Mouse (Mus musculus) embryonic facial prominence, embryonic 12.5 days (tissue): ENCODE data around the gene Cdkn1a. TPM values are rescaled to one million over a fixed set of nuclear protein-coding genes. Genes with fewer than 3 reads are reported as not detected.

Experiments used
- ATAC-seq: fragments of 200-750 bp; cut with Nextera tagmentation; 2 replicates; pipeline ENCODE4 v1.8.0; 2017; ENCODE audit not compliant: insufficient number of reproducible peaks, insufficient read depth, low FRiP score, low TSS enrichment
- H3K27ac ChIP-seq: fragments of 300-500 bp; sonication (generic); 2 replicates; pipeline ENCODE4 v1.5.1; 2016; ENCODE audit warnings: mild to moderate bottlenecking
- H3K27me3 ChIP-seq: fragments of 300-500 bp; sonication (generic); 2 replicates; pipeline ENCODE4 v1.6.1; 2016; ENCODE audit warnings: mild to moderate bottlenecking, moderate library complexity
- H3K36me3 ChIP-seq: fragments of 300-500 bp; sonication (generic); 2 replicates; pipeline ENCODE4 v1.6.1; 2016; ENCODE audit warnings: mild to moderate bottlenecking
- H3K4me1 ChIP-seq: fragments of 300-500 bp; sonication (generic); 2 replicates; pipeline ENCODE4 v1.6.1; 2016
- H3K4me2 ChIP-seq: fragments of 300-500 bp; sonication (generic); replicated peaks from 2 replicates; pipeline ENCODE4 v1.6.1; 2016; ENCODE audit warnings: mild to moderate bottlenecking, moderate library complexity
- H3K4me3 ChIP-seq: fragments of 300-500 bp; sonication (generic); 2 replicates; pipeline ENCODE4 v1.5.1; 2016; ENCODE audit warnings: mild to moderate bottlenecking
- H3K9ac ChIP-seq: fragments of 300-500 bp; sonication (generic); 2 replicates; pipeline ENCODE4 v1.6.1; 2016; ENCODE audit warnings: mild to moderate bottlenecking, moderate library complexity
- H3K9me3 ChIP-seq: fragments of 300-500 bp; sonication (generic); 2 replicates; pipeline ENCODE4 v1.6.1; 2016; ENCODE audit warnings: mild to moderate bottlenecking, moderate library complexity
- WGBS: fragments of 180-500 bp; shearing (Covaris S2); methylation state at CpG from one replicate; pipeline ENCODE4 v1.1.7; 2016; 5-methylcytosine and 5-hydroxymethylcytosine counted together
- polyA plus RNA-seq: library from polyadenylated mRNA; unstranded; fragments of >200 nt; fragmentation: Nextera tagmentation; extraction: Ambion mirVana; gene quantifications from 2 replicates; pipeline ENCODE4 v1.2.1, GENCODE M21; 2016

Cdkn1a gene
- polyA plus RNA-seq, 1 experiment from 2014 or later: 48.2 TPM

DNA sequence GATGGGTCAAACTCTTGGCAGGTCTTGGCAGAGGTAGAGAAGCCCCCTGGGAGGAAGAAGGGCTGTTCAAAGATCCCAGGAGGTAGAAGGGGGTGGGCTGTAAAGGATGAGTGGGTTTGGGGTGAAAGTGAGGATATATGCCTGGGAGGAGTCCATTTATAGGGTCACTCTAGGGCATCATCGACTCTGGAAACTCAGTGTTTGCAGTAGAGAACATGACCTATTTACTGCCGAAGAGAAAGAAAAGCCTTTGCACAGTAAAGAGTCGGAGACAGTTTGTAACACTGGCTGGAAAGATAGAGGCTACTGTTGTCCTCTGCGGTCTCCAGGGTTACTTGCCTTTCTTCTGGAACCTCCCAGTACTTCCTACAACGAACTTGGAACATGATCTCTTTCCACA, 17.5 kb upstream of the Cdkn1a start:
- WGBS: 49% methylated on average over 5 of the region's 5 CpGs
- Histone ChIP-seq H3K4me2 (no peak overlapping the region), H3K9ac (no peak overlapping the region), H3K4me3 (no peak overlapping the region), H3K9me3 (no peaks in the 10 kb centered on the region), H3K4me1 (peaks cover 15% of the 10 kb centered on the region), H3K27me3 (no peaks in the 10 kb centered on the region), H3K36me3 (no peaks in the 10 kb centered on the region), H3K27ac (no peak overlapping the region)
- ATAC-seq: no peak

DNA sequence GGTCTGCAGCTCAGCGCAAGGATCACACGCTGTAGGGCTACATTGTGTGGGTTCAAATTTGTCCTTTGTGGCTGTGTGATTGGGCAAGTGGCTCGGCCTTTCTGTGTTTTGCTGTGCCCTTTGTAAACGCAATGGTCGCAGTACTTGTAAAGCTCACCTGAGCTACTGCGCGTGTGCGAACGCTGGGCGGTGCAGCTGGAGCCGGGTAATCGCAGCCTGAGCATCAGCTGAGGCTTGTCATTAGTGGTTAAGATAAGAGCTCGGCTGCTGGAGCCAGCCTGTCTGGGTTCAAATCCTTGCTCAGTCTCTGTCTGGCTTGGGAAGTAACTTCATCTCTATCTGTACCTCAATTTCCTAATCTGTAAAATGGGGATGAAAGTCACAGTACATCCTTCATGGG, 16.7 kb upstream of the Cdkn1a start:
- Histone ChIP-seq H3K9ac (no peak overlapping the region), H3K4me1 (peaks cover 19% of the 10 kb centered on the region), H3K9me3 (no peaks in the 10 kb centered on the region), H3K36me3 (no peaks in the 10 kb centered on the region), H3K27ac (no peak overlapping the region), H3K27me3 (no peaks in the 10 kb centered on the region), H3K4me2 (no peak overlapping the region), H3K4me3 (no peak overlapping the region)
- 73% methylated on average over 13 of the region's 13 CpGs for WGBS
- ATAC-seq: no peak

DNA sequence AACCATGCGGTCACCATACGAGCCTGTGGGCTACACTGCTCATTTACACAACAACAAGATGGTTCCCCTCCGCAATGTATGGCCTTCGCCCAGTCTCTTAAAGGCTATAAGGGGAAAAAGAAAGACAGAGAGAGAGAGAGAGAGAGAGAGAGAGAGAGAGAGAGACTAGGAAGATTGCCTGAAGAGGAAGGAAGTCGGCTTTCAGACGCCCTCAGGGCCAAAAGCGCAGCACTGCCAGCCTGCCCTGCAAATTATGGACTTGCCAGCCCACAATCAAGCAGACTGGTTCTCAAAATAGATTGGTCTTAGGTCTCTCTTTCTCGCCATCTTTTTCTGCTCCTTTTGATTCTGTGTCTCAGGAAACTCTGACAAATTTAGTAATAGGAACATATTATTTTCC, 14.5 kb upstream of the Cdkn1a start:
- Histone ChIP-seq H3K9me3 (no peaks in the 10 kb centered on the region), H3K27ac (no peak overlapping the region), H3K4me3 (no peak overlapping the region), H3K27me3 (peaks cover 11% of the 10 kb centered on the region), H3K36me3 (no peaks in the 10 kb centered on the region), H3K4me2 (no peak overlapping the region), H3K4me1 (peaks cover 30% of the 10 kb centered on the region), H3K9ac (no peak overlapping the region)
- 81% methylated on average over 8 of the region's 8 CpGs for WGBS
- no peak for ATAC-seq

DNA sequence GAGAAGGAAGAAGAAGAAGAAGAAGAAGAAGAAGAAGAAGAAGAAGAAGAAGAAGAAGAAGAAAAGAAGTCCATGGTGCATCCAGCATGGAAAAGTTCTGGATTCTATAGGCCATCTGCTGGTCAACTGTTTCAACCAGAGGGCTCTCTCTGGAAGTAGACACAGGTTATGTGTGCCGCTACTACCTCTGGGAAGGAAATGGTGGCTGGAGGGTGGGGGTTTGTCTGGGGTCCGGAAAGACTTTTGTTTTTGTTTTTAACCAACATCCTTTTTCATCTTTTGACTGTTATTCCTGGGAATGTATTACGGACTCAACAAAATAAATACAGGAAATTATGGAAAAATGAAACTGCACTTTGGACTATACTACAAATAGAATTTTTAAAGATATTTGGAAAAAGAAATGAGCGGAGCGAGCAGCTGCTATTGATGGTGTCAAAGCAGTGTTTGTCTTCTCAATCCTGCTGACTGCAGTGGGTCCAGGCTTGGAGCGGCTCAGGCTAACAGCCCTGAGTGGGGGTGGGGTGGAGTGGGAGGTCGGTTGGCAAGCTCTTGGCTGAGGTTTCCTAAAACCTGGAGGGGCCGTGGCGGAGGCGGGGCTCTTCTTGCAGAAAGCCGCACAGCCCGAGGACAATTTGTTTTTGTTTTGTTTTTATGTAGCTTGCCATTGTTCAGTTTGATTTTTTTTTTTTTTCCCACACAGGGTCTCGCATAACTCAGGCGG, 12.8 kb upstream of the Cdkn1a start:
- Histone ChIP-seq H3K9ac (peak overlapping the region; percentile 15; the same call in 1 of the 2 replicates), H3K4me1 (peaks cover 31% of the 10 kb centered on the region), H3K27ac (no peak overlapping the region), H3K27me3 (peaks cover 25% of the 10 kb centered on the region), H3K4me2 (peak overlapping the region; percentile 44), H3K36me3 (no peaks in the 10 kb centered on the region), H3K4me3 (peak overlapping the region; percentile 17), H3K9me3 (no peaks in the 10 kb centered on the region)
- ATAC-seq: no peak
- WGBS: 18% methylated on average over 14 of the region's 14 CpGs

DNA sequence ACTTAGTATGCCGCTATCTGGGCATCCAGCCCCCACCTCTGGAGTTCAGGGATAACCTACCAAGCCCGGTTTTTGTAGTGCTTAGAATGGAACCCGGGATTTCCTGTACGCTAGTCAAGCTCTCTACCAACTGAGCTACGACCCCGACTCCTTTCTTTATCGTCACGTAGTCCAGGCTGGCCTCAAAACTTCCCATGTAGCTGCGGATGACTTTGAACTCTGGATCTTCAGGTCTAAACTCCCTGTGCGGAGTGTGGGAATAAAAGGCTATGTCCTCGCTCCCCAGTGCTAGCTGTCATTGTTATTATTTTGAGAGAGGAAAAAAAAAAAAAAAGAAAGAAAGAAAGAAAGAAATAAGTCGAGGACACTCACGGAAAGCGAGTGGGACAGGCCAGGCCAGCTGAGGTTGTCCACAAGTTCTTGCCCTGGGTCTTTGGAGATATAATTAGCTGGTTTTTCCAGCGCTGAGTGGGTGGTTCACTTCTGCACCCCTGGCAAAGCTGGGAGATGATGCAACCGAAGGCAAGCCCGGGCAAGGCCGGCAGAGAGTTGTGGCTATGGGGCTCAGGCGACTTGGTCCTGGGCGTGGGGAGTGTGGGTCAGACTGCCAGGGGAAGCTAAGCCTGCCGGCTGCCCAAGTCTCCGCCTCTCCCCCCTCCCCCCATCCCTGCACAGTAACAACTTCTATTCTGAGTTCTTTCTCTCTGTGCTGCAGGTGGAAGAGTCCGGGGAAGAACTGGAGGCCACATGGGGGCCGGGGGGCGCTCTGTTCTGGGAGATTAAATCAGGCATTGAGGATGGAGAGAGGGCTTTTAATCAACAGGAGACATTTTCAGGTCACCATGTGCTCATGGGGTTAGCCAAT, 12.0 kb upstream of the Cdkn1a start:
- Histone ChIP-seq H3K4me2 (peak overlapping the region; percentile 44), H3K4me3 (peak overlapping the region; percentile 17), H3K27me3 (peaks cover 25% of the 10 kb centered on the region), H3K9ac (peak overlapping the region; percentile 15; the same call in 1 of the 2 replicates), H3K4me1 (peaks cover 23% of the 10 kb centered on the region), H3K27ac (no peak overlapping the region), H3K9me3 (no peaks in the 10 kb centered on the region), H3K36me3 (no peaks in the 10 kb centered on the region)
- no peak for ATAC-seq
- 5% methylated on average over 25 of the region's 25 CpGs for WGBS

DNA sequence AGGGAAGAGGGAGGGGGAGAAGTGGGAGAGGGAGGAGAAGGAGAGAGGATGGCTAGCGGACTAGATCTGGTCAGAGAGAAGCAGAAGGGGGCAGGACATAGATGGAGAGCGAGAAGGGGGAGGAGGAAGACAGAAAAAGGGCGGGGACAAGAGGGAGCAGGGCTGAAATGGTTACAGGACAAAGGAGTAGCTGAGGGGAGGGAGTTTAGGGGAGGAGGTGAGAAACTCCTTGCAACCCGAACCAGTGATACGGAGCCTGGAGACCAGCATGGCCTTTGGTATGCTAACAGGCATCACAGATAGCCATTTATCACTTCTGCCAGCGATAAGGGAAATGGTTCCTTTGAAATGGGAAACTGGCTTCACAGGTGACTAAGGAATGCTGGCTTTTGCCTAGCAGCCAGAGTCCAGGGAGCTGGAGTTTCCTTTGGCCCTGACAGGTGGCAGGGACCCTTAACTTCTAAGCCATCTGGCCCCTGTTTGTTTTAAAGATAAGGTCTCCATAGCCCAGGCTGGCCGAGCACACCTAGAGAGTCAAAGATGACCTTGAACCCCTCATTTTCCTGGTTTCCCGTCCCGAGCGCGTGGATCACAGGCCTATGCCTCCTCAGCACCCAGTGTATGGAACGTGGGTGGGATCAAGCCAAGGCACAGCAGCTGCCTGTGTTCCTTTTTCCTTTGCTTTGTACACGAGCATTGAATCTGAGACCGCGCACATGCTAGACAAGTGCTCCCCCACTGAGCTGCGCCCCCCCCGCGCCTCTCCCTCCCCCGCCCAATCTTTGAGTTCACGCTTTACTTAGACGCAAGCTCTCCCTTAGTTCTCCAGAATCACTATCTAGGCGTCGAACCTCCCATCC, 9.8 kb upstream of the Cdkn1a start:
- Histone ChIP-seq H3K9me3 (no peaks in the 10 kb centered on the region), H3K27me3 (peaks cover 25% of the 10 kb centered on the region), H3K27ac (no peak overlapping the region), H3K4me3 (peak overlapping the region; percentile 6; the same call in 1 of the 2 replicates), H3K9ac (no peak overlapping the region), H3K36me3 (no peaks in the 10 kb centered on the region), H3K4me2 (peak overlapping the region; percentile 32), H3K4me1 (peaks cover 22% of the 10 kb centered on the region; the same call in 1 of the 2 replicates)
- no peak for ATAC-seq
- WGBS: 4% methylated on average over 23 of the region's 23 CpGs

DNA sequence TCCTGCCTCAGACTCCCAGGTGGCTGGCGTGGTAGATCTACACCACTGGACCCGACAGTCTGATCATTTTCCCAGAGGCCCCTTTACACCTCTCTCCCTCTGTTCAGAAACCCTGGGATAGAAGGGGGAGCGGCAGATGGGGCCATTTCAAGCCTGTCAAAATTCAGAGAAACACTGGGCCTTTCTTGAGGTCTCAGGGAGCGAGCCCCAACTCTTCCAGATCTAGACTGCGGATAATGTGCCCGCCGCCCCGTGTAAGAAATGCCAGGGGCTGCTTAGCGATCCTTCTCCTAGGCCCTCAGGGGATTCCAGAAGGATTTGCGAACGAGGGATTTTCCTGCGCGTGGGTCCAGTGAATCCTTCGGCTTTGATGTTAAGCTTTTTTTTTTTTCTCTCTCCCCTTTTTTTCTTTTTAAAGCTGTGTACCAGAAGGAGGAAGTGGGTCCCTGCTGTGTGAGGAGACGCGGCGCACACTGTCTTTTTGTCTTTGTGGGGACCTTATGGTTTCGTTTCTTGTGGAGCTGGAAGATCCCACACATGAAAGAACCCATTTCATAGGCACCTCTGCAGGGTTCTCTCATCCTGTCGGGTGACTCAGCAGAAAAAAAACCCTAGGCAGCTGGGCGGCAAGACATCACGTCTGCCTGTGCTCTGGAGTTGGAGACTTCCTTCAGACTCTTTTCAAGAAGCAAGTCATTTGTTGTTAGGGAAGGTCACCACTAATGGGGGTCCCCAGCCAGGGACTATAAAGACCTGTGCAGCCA, 9.0 kb upstream of the Cdkn1a start:
- H3K9ac ChIP-seq: no peak overlapping the region
- WGBS: 3% methylated on average over 21 of the region's 21 CpGs
- H3K9me3 ChIP-seq: no peaks in the 10 kb centered on the region
- H3K27ac ChIP-seq: 0 out of 2 replicates have a peak overlapping the region, but pooled peaks have one; percentile 19
- H3K36me3 ChIP-seq: no peaks in the 10 kb centered on the region
- peaks cover 22% of the 10 kb centered on the region; the same call in 1 of the 2 replicates for H3K4me1 ChIP-seq
- ATAC-seq: no peak
- H3K4me3 ChIP-seq: peak overlapping the region; percentile 6; the same call in 1 of the 2 replicates
- peaks cover 25% of the 10 kb centered on the region for H3K27me3 ChIP-seq
- peak overlapping the region; percentile 32 for H3K4me2 ChIP-seq

DNA sequence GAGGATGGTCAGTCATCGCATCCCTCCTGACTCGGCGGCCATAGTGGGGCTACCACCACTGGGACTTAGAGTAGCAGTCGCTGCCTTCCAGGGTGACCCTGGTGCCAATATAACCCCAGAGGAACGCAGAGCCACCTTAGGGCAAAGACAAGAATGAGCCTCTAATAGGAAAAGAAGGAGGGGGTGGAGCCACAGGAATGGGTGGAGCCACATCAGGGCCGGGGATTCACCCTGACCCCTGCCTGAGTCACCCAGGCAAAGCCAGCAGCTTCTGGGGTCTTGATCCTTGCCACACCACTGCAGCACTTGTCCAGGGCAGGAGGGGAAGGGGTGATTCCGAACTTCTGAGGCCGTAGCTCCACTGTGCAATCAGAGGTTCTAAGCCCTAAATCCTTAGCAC, 7.2 kb upstream of the Cdkn1a start:
- 92% methylated on average over 8 of the region's 8 CpGs for WGBS
- no peak overlapping the region for H3K9ac ChIP-seq
- ATAC-seq: no peak
- peaks cover 25% of the 10 kb centered on the region for H3K27me3 ChIP-seq
- no peaks in the 10 kb centered on the region for H3K36me3 ChIP-seq
- no peak overlapping the region for H3K4me2 ChIP-seq
- H3K4me3 ChIP-seq: no peak overlapping the region
- no peak overlapping the region for H3K27ac ChIP-seq
- no peaks in the 10 kb centered on the region for H3K9me3 ChIP-seq
- peaks cover 22% of the 10 kb centered on the region; the same call in 1 of the 2 replicates for H3K4me1 ChIP-seq

DNA sequence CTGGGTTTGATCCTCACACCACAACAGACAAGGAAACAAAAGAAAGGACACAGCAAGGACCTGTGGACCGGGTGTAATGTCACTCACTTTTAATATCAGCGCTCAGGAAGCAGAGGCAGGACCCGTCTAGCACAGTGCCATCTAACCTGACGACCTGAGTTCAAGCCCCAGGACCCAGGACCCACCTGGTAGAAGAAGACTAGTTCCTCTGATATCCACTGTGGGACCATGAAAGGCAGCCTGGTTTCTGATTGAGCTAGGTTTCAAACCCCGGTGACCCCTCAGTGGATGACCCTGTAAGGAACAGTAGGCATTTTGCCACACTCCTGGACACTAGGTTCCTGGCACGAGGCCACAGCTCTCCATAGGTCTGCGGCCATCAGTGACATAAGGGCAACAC, 6.1 kb upstream of the Cdkn1a start:
- no peak overlapping the region for H3K9ac ChIP-seq
- no peak overlapping the region for H3K27ac ChIP-seq
- no peaks in the 10 kb centered on the region for H3K9me3 ChIP-seq
- H3K4me3 ChIP-seq: no peak overlapping the region
- H3K4me1 ChIP-seq: peaks cover 17% of the 10 kb centered on the region; the same call in 1 of the 2 replicates
- peaks cover 25% of the 10 kb centered on the region for H3K27me3 ChIP-seq
- 88% methylated on average over 7 of the region's 7 CpGs for WGBS
- ATAC-seq: no peak
- H3K36me3 ChIP-seq: no peaks in the 10 kb centered on the region
- H3K4me2 ChIP-seq: no peak overlapping the region

DNA sequence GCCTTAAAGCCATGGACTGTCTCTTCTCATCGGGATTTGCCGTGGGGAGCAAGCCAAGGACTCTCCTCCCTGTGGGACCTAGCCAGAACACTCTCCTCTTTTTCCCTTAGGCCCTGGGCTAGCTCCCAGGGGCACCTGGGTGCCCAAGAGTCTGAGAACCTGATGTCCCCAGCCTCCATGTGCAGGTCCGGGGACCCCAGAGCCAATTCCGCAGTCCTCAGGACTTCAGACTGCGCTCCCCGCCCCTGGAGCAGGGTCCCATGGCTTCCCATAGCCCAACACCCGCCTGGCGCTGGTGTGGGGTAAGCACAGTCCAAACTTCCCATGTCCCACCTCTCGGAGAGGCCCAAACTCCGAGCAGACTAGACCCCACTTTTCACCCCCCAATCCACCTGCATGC, 5.5 kb upstream of the Cdkn1a start:
- peaks cover 24% of the 10 kb centered on the region for H3K27me3 ChIP-seq
- H3K27ac ChIP-seq: no peak overlapping the region
- H3K9me3 ChIP-seq: no peaks in the 10 kb centered on the region
- H3K4me1 ChIP-seq: peaks cover 17% of the 10 kb centered on the region; the same call in 1 of the 2 replicates
- 74% methylated on average over 10 of the region's 10 CpGs for WGBS
- H3K4me2 ChIP-seq: no peak overlapping the region
- H3K36me3 ChIP-seq: no peaks in the 10 kb centered on the region
- no peak overlapping the region for H3K9ac ChIP-seq
- ATAC-seq: no peak
- no peak overlapping the region for H3K4me3 ChIP-seq

DNA sequence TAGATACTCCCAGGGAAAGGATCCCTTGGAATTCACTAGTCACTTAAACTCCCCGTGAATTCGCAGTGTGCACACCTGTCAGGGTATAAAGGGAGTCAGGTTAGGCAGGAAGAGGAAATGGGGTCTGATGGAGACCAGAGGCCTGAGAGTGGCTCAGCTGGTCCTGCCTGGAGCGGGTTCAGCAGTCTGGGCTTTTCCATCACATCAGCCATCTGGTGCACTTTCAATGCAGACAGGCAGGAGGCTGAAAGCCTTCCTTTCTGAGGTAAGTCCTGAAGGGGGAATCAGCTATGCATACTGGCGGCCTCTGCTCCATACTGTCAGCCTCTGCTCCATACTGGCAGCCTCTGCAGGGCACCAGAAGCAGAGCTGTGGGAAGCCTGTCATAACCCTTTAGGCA, 3.9 kb upstream of the Cdkn1a start:
- Histone ChIP-seq H3K4me2 (no peak overlapping the region), H3K9ac (no peak overlapping the region), H3K36me3 (no peaks in the 10 kb centered on the region), H3K27me3 (peaks cover 13% of the 10 kb centered on the region), H3K4me1 (0 out of 2 replicates have a peak, but pooled peaks cover under 1% of the 10 kb centered on the region), H3K9me3 (no peaks in the 10 kb centered on the region), H3K27ac (no peak overlapping the region), H3K4me3 (no peak overlapping the region)
- ATAC-seq: no peak
- WGBS: 65% methylated on average over 4 of the region's 4 CpGs
